ENCODE assay signal across 24 mouse cellular contexts in genomic region chr3:113590844-113591243, GRCm38 (mm10). TPM values are rescaled to one million over a fixed set of nuclear protein-coding genes. Genes with fewer than 3 reads are reported as not detected.
DNase-seq lines count a peak whose midpoint lies in the region; ATAC-seq and TF ChIP-seq lines count a peak whose summit lies in the region.
"Had no signal": no experiment of that assay in that cellular context is flagged by ENCODE, and none has a peak within 500 bp of the region (broad histone marks: within the 10 kb centered on the region; RNA-seq: fewer than 3 reads in every experiment).

No protein-coding gene starts in this region.

- WGBS in liver, adult 2 months: 53% methylated on average over 1 of the region's 1 CpGs
- 45% methylated on average over 1 of the region's 1 CpGs for whole genome bisulfite sequencing in liver, embryonic 12.5 days (ENCODE audit: insufficient replicate concordance)

- H3K4me2 ChIP-seq in liver, embryonic 12.5 days: no peak overlapping the region
- H3K4me2 ChIP-seq: heart, embryonic 12.5 days; limb, embryonic 13.5 days; lung, embryonic 15.5 days; neural tube, embryonic 15.5 days had no signal

- no peak overlapping the region for H3K4me3 ChIP-seq in liver, adult 2 months (ENCODE audit: insufficient read depth, low read depth, low read length)
- H3K4me3 ChIP-seq in liver, embryonic 12.5 days: no peak overlapping the region
- H3K4me3 ChIP-seq: heart, embryonic 12.5 days; limb, embryonic 13.5 days; lung, embryonic 15.5 days; neural tube, embryonic 15.5 days had no signal

- no peak overlapping the region for H3K27ac ChIP-seq in liver, adult 2 months (replicated peaks; ENCODE audit: insufficient read depth, low read depth, low read length)
- no peak overlapping the region for H3K27ac ChIP-seq in liver, embryonic 12.5 days
- H3K27ac ChIP-seq: limb, embryonic 13.5 days; lung, embryonic 15.5 days; neural tube, embryonic 15.5 days had no signal

- TF ChIP-seq CTCF in liver, adult 2 months (IDR thresholded peaks at IDR 0.05; ENCODE audit: low read depth, low read length): no peak

- peaks cover 3% of the 10 kb centered on the region for H3K4me1 ChIP-seq in liver, adult 2 months (ENCODE audit: control insufficient read depth, insufficient read depth, low read length)
- H3K4me1 ChIP-seq in liver, embryonic 12.5 days: no peaks in the 10 kb centered on the region
- H3K4me1 ChIP-seq: heart, embryonic 12.5 days; limb, embryonic 13.5 days; lung, embryonic 15.5 days; neural tube, embryonic 15.5 days had no signal

- peaks cover 2% of the 10 kb centered on the region; the same call in 1 of the 2 replicates for H3K36me3 ChIP-seq in liver, adult 2 months (ENCODE audit: control insufficient read depth, insufficient read depth, low read length)
- 0 out of 2 replicates have a peak, but pooled peaks cover 5% of the 10 kb centered on the region for H3K36me3 ChIP-seq in liver, embryonic 12.5 days
- H3K36me3 ChIP-seq: lung, embryonic 15.5 days had no signal

- TF ChIP-seq POLR2A in liver, adult 2 months (IDR thresholded peaks at IDR 0.05; ENCODE audit: extremely low read depth, insufficient read depth, low read length): no peak

- no peaks in the 10 kb centered on the region for H3K79me2 ChIP-seq in liver, adult 2 months (ENCODE audit: control insufficient read depth, insufficient read depth, low read length)

- H3K9ac ChIP-seq in liver, adult 2 months (ENCODE audit: low read depth, low read length): no peak overlapping the region
- H3K9ac ChIP-seq in liver, embryonic 12.5 days: no peak overlapping the region
- H3K9ac ChIP-seq: heart, embryonic 12.5 days; limb, embryonic 13.5 days; lung, embryonic 15.5 days; neural tube, embryonic 15.5 days had no signal

- peak; percentile 12 for DNase-seq in embryo, embryonic 10 days (ENCODE audit: low spot score)
- no peak for DNase-seq in embryo, embryonic 9.5 days (ENCODE audit: extremely low spot score)
- DNase-seq in liver, adult 2 months (ENCODE audit: extremely low read depth, low read depth, low spot score): peak; percentile 86
- DNase-seq in retina, postnatal 1 day: peak; percentile 6
- DNase-seq in retina, embryonic 14.5 days (ENCODE audit: low spot score): no peak
- no peak for DNase-seq in right cerebral cortex, adult 2 months (ENCODE audit: low spot score in 2 of 2)
- DNase-seq: adrenal gland, postnatal 36 days; kidney, adult 18-20 months; kidney, postnatal 25 days; layer of hippocampus, adult 9-11 months; thymus, postnatal 4 days had no signal

- no peak for ATAC-seq in liver, embryonic 12.5 days
- no peak for ATAC-seq in erythroblast, adult 5-6 weeks (replicated peaks; ENCODE audit: low FRiP score, poor library complexity, severe bottlenecking)
- ATAC-seq: Patski had no signal

- no peaks in the 10 kb centered on the region for H3K27me3 ChIP-seq in liver, adult 2 months (ENCODE audit: control insufficient read depth, insufficient read depth, low read length)
- H3K27me3 ChIP-seq in liver, embryonic 12.5 days (replicated peaks): no peaks in the 10 kb centered on the region
- H3K27me3 ChIP-seq: CH12.LX; heart, embryonic 12.5 days; limb, embryonic 13.5 days; lung, embryonic 15.5 days; neural tube, embryonic 15.5 days; Patski had no signal

- H3K9me3 ChIP-seq in liver, embryonic 12.5 days (replicated peaks): no peaks in the 10 kb centered on the region
- H3K9me3 ChIP-seq: heart, embryonic 12.5 days; limb, embryonic 13.5 days; lung, embryonic 15.5 days; neural tube, embryonic 15.5 days had no signal

RNA-seq across cellular contexts. Expression of gene Amy1, which starts 15.7 kb away (rescaled TPM):
- total RNA-seq in liver, adult 2 months (2014; rRNA removed): 312 and 348 TPM in 2 replicates
- 41.5 and 71.9 TPM in 2 replicates for polyA plus RNA-seq in liver, adult 2 months (2012; rRNA removed)
- 2.5 and 3.2 TPM in 2 replicates for polyA plus RNA-seq in liver, embryonic 12.5 days (2016; fragmentation: Nextera tagmentation; extraction: Ambion mirVana)
- total RNA-seq in erythroblast, adult 5-6 weeks (2015; ENCODE audit: low replicate concordance): 10.2 and 13.6 TPM in 2 replicates
- total RNA-seq in erythroblast, adult 5-6 weeks (2017; ENCODE audit: low replicate concordance): 0.77 and 7.4 TPM in 2 replicates

RNA-seq across cellular contexts. Expression of gene Rnpc3, which starts 39.1 kb away (rescaled TPM):
- 13.9 and 18.3 TPM in 2 replicates for total RNA-seq in liver, adult 2 months (2014; rRNA removed)
- polyA plus RNA-seq in liver, adult 2 months (2012; rRNA removed): 2.9 and 4.9 TPM in 2 replicates
- 21.0 and 22.2 TPM in 2 replicates for polyA plus RNA-seq in liver, embryonic 12.5 days (2016; fragmentation: Nextera tagmentation; extraction: Ambion mirVana)
- total RNA-seq in erythroblast, adult 5-6 weeks (2015; ENCODE audit: low replicate concordance): 55.2 and 71.9 TPM in 2 replicates
- 47.4 and 99.3 TPM in 2 replicates for total RNA-seq in erythroblast, adult 5-6 weeks (2017; ENCODE audit: low replicate concordance)

RNA-seq across cellular contexts. Expression of gene Amy2a1, which starts 58.6 kb away (rescaled TPM):
- 11.2 TPM in 1 of 2 replicates, not detected in the other for total RNA-seq in liver, adult 2 months (2014; rRNA removed)
- not detected in 2 replicates for polyA plus RNA-seq in liver, adult 2 months (2012; rRNA removed)
- not detected in 2 replicates for polyA plus RNA-seq in liver, embryonic 12.5 days (2016; fragmentation: Nextera tagmentation; extraction: Ambion mirVana)
- total RNA-seq in erythroblast, adult 5-6 weeks (2015; ENCODE audit: low replicate concordance): not detected in 2 replicates
- not detected in 2 replicates for total RNA-seq in erythroblast, adult 5-6 weeks (2017; ENCODE audit: low replicate concordance)
- total RNA-seq: adrenal gland, postnatal 36 days; CH12.LX; gastrocnemius, adult 18-20 months; granulocyte monocyte progenitor cell, adult 5-6 weeks; heart, postnatal 25 days; left cerebral cortex, adult 8-10 months had no signal
- polyA plus RNA-seq: embryonic facial prominence, embryonic 11.5 days; heart, embryonic 12.5 days; neural tube, embryonic 15.5 days; Patski had no signal

Comparison
In these comparisons a context has a peak if more than half of its experiments do, and no peak if none do; other contexts are left out.
1. DNase-seq: peak in embryo, embryonic 10 days (single experiment), liver, adult 2 months (single experiment) and retina, postnatal 1 day (single experiment); none in embryo, embryonic 9.5 days (single experiment), retina, embryonic 14.5 days (single experiment) and right cerebral cortex, adult 2 months (0 of 2).
2. RNA of gene Amy1, which starts 15.7 kb away (total RNA-seq): 312 to 348 TPM in liver, adult 2 months; 0.77 to 13.6 TPM in erythroblast, adult 5-6 weeks; every median in the first group is over 10 times any median in the second.